Mouse (Mus musculus) mouse trophoblast stem cell (cell line): Measurements from ENCODE around the gene Ifit3.
"Not testable (repeated sequence)": the region's sequence is repeated elsewhere in the genome, so short reads cannot be mapped to it uniquely, and the experiment has no call there.

Source experiments
- in situ Hi-C, 2 experiments: fragments of 300-500 bp; cut with MseI, MboI; formaldehyde crosslinking; loops; 2 replicates in 1 of 2; 3 replicates in 1 of 2; pipeline ENCODE4 v1.15.1; 2025

The Ifit3 gene

DNA sequence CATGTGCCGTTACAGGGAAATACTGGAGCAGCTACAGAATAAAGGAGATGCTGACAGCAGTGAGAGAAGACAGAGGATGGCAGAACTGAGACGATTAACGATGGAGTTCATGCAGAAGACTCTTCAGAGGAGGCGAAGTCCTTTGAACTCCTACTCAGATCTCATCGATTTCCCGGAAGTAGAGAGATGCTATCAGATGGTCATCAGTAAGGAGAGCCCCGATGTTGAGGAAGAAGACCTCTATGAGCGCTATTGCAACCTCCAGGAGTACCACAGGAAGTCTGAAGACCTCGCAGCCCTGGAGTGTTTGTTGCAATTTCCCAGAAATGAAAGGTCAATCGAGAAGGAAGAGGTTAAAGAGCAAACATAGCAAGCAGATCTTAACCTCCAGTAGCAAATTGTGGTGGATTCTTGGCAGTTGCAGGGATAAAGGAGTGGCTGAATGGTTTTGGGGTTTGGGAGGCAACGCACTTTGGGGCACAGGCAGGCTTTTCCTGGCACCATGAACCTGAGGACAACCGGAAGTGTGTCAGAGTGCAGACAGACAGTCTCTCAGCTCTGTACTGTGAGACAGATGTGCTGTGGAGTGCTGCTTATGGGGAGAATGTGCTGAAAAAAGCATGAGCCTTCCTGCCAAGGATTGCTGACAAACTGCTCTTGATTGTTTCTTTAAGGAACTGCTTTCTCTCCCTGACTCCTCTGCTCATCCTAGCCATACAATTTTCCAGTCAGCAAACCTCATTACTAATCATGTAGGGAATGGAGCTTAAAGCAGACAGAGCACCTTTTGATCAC lies 4.8 kb downstream of the Ifit3 start:
- in situ Hi-C loops: not testable (repeated sequence)

DNA sequence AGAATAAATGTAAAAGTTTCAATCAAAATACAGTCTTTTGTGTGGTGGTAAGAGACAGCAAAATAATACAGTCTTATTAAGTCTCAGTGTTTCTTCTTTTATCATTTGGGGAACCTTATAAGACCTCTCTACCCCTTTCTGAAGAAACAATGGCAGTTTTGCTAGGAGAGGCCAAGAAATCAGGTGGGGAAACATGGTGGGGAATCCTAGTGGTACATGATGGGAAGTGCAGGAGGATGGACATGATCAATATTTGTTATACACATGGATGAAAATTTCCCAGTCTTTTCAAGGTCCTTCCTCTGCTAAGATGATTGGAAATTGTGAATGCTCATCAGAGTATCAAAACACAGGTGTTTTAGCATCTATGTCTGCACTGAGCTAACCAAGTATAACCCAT lies 5.6 kb downstream of the Ifit3 start:
- in situ Hi-C loops: no loop called here

GRCm38 (mm10) chr19:34593456-34593855 lies 10.1 kb downstream of the Ifit3 start:
- in situ Hi-C loops: no loop called here

GRCm38 (mm10) chr19:34594523-34594922 lies 11.2 kb downstream of the Ifit3 start:
- in situ Hi-C loops: not testable (repeated sequence)

GRCm38 (mm10) chr19:34596811-34597210 lies 13.5 kb downstream of the Ifit3 start:
- in situ Hi-C loops: no loop called here

DNA sequence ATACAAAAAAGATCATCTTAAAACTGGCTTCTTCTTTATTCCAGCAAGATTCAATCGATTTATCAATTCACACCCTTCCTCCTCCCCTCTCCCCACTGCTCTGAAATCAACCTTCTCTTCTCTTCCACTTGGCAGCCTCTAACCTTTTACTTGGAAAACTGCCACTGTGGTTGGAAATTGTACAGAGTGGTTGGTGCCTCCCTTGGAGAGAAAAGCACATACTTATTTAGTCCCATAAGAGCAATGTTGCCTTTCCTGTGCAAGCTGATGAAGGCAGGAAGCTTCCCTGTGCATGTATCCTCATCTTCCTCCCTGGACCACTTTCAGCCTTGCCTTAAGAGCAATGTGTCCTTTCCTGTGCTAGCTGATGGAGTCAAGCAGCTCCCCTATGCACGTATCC lies 15.0 kb downstream of the Ifit3 start:
- in situ Hi-C loops: no loop called here

- in situ Hi-C loops: not testable (repeated sequence)
Observed at GRCm38 (mm10) chr19:34599250-34599649, 15.9 kb downstream of the Ifit3 start.

DNA sequence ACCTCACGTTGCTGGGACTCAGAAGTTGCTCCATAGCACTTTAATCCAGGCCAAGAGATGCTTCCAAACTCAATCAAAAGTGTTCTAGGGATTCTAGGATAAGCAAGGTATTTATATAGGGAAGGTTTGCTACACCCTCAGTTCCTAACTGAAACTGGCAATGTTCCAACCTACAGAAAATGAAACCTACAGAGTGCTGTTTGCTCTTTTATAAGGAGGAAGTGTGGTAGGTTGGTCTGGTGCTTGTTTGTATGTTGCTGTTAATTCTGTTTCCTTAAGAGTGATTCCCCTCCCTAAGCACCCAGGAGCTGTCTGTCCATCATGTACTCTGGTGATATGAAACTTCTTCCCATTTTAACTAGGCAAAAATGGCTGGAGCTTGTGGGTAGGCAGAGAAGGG lies 18.6 kb downstream of the Ifit3 start, which contains the start of gene Ifit1bl1:
Gene Ifit1bl1 (minus strand): TSS at position 69 of the 400 bp plus-strand sequence.
- in situ Hi-C loops: not testable (repeated sequence)

- in situ Hi-C loops: no loop called here
Observed at GRCm38 (mm10) chr19:34605472-34605871, 22.1 kb downstream of the Ifit3 start.

GRCm38 (mm10) chr19:34607237-34608051 lies 24.1 kb downstream of the Ifit3 start, which contains the start of gene Ifit3b:
TSS of gene Ifit3b (plus strand) at chr19:34607970.
- in situ Hi-C loops: not testable (repeated sequence)

- in situ Hi-C loops: not testable (repeated sequence)
Observed at GRCm38 (mm10) chr19:34610118-34610517, 26.8 kb downstream of the Ifit3 start.

GRCm38 (mm10) chr19:34612243-34613001 lies 29.1 kb downstream of the Ifit3 start:
- in situ Hi-C loops: not testable (repeated sequence)

- in situ Hi-C loops: no loop called here
Observed at GRCm38 (mm10) chr19:34620871-34621270, 37.5 kb downstream of the Ifit3 start.

DNA sequence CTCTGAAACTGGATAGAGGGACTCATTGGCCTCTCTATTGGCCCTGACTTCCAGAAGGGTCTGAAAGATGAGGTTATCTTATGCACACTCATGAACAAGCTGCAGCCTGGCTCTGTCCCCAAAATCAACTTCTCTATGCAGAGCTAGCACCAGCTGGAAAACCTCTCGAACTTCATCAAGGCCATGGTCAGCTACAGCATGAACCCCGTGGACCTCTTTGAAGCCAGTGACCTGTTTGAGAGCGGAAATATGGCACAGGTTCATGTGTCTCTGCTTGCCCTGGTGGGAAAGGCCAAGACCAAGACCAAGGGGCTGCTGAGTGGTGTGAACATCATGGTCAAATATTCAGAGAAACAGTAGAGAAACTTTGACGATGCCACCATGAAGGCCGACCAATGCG lies 40.5 kb downstream of the Ifit3 start:
- in situ Hi-C loops: no loop called here

GRCm38 (mm10) chr19:34624663-34625062 lies 41.3 kb downstream of the Ifit3 start:
- in situ Hi-C loops: loop anchor here (25.0 kb wide), 1 partner anchor 287 kb away; no protein-coding TSS in a partner anchor

GRCm38 (mm10) chr19:34627496-34627895 lies 44.2 kb downstream of the Ifit3 start:
- in situ Hi-C loops: loop anchor here (25.0 kb wide), 1 partner anchor 290 kb away; no protein-coding TSS in a partner anchor

DNA sequence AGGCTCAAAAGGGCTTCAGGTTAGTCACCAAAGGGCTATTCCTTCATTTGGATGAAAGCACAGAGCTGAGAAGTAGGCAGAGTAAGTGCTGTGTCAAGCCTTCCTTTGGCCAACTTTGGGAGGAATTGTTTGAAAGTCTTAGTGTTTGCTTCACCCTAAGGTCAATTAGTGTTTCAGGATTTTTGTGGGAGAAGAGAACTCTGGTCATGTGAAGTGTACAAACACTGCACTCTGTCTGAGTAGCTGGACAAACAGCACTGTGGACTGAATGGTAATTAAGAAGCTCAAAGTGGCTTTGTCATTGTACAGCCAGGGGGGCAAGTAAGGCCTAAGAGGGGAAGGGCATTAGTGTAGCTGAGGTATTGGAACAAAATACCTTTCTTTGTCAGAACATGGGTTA lies 48.2 kb downstream of the Ifit3 start:
- in situ Hi-C loops: loop anchor here (25.0 kb wide), 1 partner anchor 294 kb away; no protein-coding TSS in a partner anchor

DNA sequence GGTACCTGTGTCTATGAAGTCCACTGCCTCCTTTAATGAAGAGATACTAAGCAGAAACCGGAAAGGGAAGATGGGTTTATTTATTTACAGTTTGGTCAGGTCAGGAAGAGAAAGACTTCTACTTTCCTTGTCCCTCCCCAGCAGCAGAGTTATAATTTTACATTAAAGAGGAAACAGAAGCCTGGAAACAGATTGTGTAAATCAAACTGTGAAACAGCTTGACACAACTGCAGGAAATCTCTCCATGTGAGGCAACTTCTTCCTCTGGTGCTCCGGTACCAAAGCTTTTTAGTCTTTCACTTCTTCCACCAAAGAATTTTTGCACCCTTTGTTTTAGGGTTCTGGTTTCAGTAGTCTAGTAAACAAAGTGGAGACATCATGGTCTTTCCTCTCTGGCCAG lies 50.2 kb downstream of the Ifit3 start:
- in situ Hi-C loops: loop anchor here (25.0 kb wide), 1 partner anchor 296 kb away; no protein-coding TSS in a partner anchor

DNA sequence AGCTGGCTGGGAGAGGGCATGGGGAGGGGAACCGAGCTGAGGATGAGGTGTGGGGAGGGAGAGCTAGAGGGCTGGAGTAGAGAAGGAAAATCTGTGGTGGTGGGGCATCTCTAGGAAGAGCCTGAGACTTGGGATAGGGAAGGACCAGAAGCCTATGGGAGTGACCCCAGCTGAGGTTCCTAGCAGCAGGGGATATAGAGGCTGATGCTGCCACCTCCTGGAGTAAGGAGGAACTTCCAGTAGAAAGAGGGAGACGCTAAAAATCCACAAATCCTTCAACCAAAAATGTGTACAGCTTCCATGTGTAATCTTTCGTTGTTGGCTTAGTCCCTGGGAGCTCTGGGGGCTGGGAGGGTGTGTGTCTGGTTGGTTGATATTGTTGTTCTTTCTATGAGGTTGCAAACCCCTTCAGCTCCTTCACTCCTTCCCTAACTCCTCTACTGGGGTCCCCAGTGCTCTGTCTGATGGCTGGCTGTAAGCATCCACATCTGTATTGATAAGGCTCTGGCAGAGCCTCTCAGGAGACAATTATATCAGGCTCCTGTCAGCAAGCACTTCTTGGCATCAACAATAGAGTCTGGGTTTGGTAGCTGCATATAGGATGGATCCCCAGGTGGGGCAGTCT lies 53.7 kb downstream of the Ifit3 start:
- in situ Hi-C loops: loop anchor here (5.0 to 25.0 kb wide), 2 partner anchors 90 to 300 kb away; no protein-coding TSS in a partner anchor
